Mouse (Mus musculus) heart, postnatal 0 days (tissue): ENCODE measurements around the gene Olfr786. TPM values are rescaled to one million over a fixed set of nuclear protein-coding genes. Genes with fewer than 3 reads are reported as not detected.

Experiments used
- ATAC-seq: fragments of 200-750 bp; cut with Nextera tagmentation; 2 replicates; pipeline ENCODE4 v1.8.0; 2017; ENCODE audit warnings: low read depth, moderate number of reproducible peaks, moderate library complexity; ENCODE audit not compliant: insufficient read depth
- DNase-seq: peaks from one replicate; pipeline ENCODE4 v3.0.0-alpha.2; 2016; ENCODE audit warnings: low spot score
- H3K27ac ChIP-seq: fragments of 300-500 bp; sonication (generic); 2 replicates; pipeline ENCODE4 v1.5.1; 2014; ENCODE audit warnings: low read depth, mild to moderate bottlenecking
- H3K27me3 ChIP-seq: fragments of 300-500 bp; sonication (generic); 2 replicates; pipeline ENCODE4 v1.6.1; 2014; ENCODE audit warnings: low read length, mixed read lengths; ENCODE audit not compliant: control insufficient read depth, insufficient read depth
- H3K36me3 ChIP-seq: fragments of 300-500 bp; sonication (generic); replicated peaks from 2 replicates; pipeline ENCODE4 v1.6.1; 2014; ENCODE audit warnings: low read length, mixed read lengths; ENCODE audit not compliant: control insufficient read depth, insufficient read depth
- H3K4me1 ChIP-seq: fragments of 300-500 bp; sonication (generic); 2 replicates; pipeline ENCODE4 v1.6.1; 2014; ENCODE audit warnings: antibody characterized with exemption; ENCODE audit not compliant: control insufficient read depth, insufficient read depth
- H3K4me2 ChIP-seq: fragments of 300-500 bp; sonication (generic); 2 replicates; pipeline ENCODE4 v1.6.1; 2014; ENCODE audit warnings: low read depth, mild to moderate bottlenecking, low read length, moderate library complexity
- H3K4me3 ChIP-seq: fragments of 300-500 bp; sonication (generic); 2 replicates; pipeline ENCODE4 v1.5.1; 2014; ENCODE audit warnings: low read depth, low read length
- H3K9ac ChIP-seq: fragments of 300-500 bp; sonication (generic); replicated peaks from 2 replicates; pipeline ENCODE4 v1.6.1; 2014; ENCODE audit warnings: low read depth, low read length, mixed read lengths
- H3K9me3 ChIP-seq: fragments of 300-500 bp; sonication (generic); replicated peaks from 2 replicates; pipeline ENCODE4 v1.6.1; 2016; ENCODE audit warnings: low read length; ENCODE audit not compliant: control insufficient read depth
- CTCF ChIP-seq: IDR thresholded peaks from 2 replicates; pipeline ENCODE4 v1.5.1; 2016; ENCODE audit warnings: antibody characterized with exemption, control low read depth, low read depth
- EP300 ChIP-seq: IDR thresholded peaks from 2 replicates; pipeline ENCODE4 v1.6.1; 2016; ENCODE audit warnings: antibody characterized with exemption, low read depth
- WGBS: fragments of 180-500 bp; shearing (Covaris S2); extraction: QIAGEN DNeasy Blood & Tissue Kit; methylation state at CpG from one replicate; pipeline ENCODE4 v1.1.7; 2014; 5-methylcytosine and 5-hydroxymethylcytosine counted together
- polyA plus RNA-seq: library from polyadenylated mRNA; unstranded; fragments of >200 nt; fragmentation: Nextera tagmentation; extraction: Ambion mirVana; gene quantifications from 2 replicates; pipeline ENCODE4 v1.2.1, GENCODE M21; 2015
- total RNA-seq: library from RNA; depleted of rRNA; stranded (reverse); fragments of >200 nt; gene quantifications from 2 replicates; pipeline ENCODE4 v1.2.3, GENCODE M21; 2014; ENCODE audit warnings: low replicate concordance; rRNA removed

Olfr786 gene
- total RNA-seq (not detected in 2 replicates), polyA plus RNA-seq (not detected in 2 replicates)

DNA sequence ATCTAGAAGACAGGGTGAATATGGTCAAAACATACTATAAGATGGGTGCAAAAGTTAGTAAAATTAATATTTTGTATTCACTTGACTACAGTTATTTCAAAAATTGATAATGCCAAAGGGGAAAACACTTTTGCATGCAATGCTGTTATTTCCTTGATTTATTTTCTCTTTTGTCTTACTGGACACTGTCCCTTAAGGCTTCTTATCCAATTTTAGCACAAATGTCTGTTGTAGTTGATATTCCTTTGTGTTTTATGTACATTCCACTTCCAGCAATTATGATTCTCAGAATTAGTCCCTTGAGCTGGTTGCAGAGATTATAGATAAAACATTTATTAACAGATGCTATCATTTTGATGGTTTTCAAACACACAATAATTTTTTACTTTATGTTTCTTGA is at the start of gene Olfr786:
Gene Olfr786 (plus strand): TSS at position 301 of the 400 bp plus-strand sequence.
- no peak for ATAC-seq

GRCm38 (mm10) chr10:129383783-129384182 is 43.3 kb upstream of the Olfr786 start, which contains the start of gene Olfr784:
Gene Olfr784 (plus strand): TSS chr10:129384083.
- H3K4me3 ChIP-seq = no peak within 1 kb of the TSS
- no peaks in the 10 kb centered on the region for H3K9me3 ChIP-seq
- no peak within 1 kb of the TSS for H3K4me2 ChIP-seq
- DNase-seq = no peak
- H3K36me3 ChIP-seq = no peaks in the 10 kb centered on the region
- no peak for TF ChIP-seq CTCF
- TF ChIP-seq EP300 = no peak
- no peak within 1 kb of the TSS for H3K27ac ChIP-seq
- no peaks in the 10 kb centered on the region for H3K27me3 ChIP-seq
- H3K9ac ChIP-seq = no peak within 1 kb of the TSS
- ATAC-seq = no peak
- H3K4me1 ChIP-seq = no peaks in the 10 kb centered on the region

More for the DNA sequence above, at the start of gene Olfr786:
- H3K27me3 ChIP-seq = no peaks in the 10 kb centered on the region
- no peaks in the 10 kb centered on the region for H3K4me1 ChIP-seq
- H3K36me3 ChIP-seq = no peaks in the 10 kb centered on the region
- H3K4me2 ChIP-seq = no peak within 1 kb of the TSS
- H3K9me3 ChIP-seq = no peaks in the 10 kb centered on the region; the same call in 1 of the 2 replicates
- H3K4me3 ChIP-seq = no peak within 1 kb of the TSS
- TF ChIP-seq CTCF (no peak), EP300 (no peak)
- no peak within 1 kb of the TSS for H3K9ac ChIP-seq
- DNase-seq = no peak
- no peak within 1 kb of the TSS for H3K27ac ChIP-seq

DNA sequence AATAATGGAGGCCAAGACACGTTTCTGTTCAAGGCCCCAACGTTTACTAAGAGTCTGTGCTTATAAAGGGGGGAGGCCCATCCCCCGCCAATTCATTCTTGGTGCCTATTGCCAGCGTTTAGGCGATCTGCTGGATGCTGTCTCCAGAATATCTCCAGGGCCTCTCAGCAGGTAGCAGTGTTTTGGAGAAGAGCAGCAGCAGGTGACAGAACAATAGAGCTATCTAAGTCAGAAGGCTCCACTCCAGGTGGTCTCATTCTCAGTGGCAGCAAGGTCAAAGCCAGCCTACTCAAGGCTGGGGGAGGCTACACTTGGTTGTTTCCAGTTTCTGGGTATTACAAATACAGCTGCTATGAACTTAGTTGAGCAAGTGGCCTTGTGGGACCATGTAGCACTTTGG is 26.2 kb upstream of the Olfr786 start:
- Histone ChIP-seq H3K9ac (no peak overlapping the region), H3K27me3 (no peaks in the 10 kb centered on the region), H3K4me1 (no peaks in the 10 kb centered on the region), H3K4me2 (no peak overlapping the region), H3K4me3 (no peak overlapping the region), H3K27ac (no peak overlapping the region), H3K36me3 (no peaks in the 10 kb centered on the region), H3K9me3 (0 out of 2 replicates have a peak, but pooled peaks cover 6% of the 10 kb centered on the region)
- no peak for TF ChIP-seq EP300
- TF ChIP-seq CTCF = no peak
- DNase-seq = no peak
- 43% methylated on average over 5 of the region's 5 CpGs for whole genome bisulfite sequencing
- ATAC-seq = no peak

DNA sequence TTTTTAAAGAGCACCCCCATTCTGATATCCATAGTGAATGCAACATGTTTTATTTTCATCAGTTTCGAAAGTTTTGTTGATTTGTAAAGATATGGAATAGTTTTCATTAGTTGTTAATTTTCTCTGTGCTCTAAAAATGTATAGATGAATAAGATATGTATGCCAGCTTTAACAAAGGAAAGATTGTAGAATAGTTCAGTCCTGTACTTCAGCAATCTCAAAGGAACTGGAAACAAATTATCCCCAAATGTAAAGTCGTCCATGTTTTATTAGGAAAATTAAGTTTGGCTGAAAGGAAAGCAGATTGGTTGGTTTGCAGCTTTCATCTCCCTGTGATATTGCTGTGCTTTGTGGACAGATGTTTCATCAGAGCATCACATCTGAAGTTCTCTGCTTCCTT is 22.0 kb upstream of the Olfr786 start, which contains the start of gene Olfr785:
Gene Olfr785 (plus strand): TSS at position 301 of the 400 bp plus-strand sequence.
- H3K9me3 ChIP-seq = 0 out of 2 replicates have a peak, but pooled peaks cover 4% of the 10 kb centered on the region
- H3K9ac ChIP-seq = no peak within 1 kb of the TSS
- TF ChIP-seq EP300 = no peak
- no peak for TF ChIP-seq CTCF
- no peaks in the 10 kb centered on the region for H3K27me3 ChIP-seq
- H3K36me3 ChIP-seq = no peaks in the 10 kb centered on the region
- no peaks in the 10 kb centered on the region for H3K4me1 ChIP-seq
- no peak within 1 kb of the TSS for H3K4me3 ChIP-seq
- WGBS = 46% methylated on average over 2 of the region's 2 CpGs
- DNase-seq (no peak), ATAC-seq (no peak)
- no peak within 1 kb of the TSS for H3K27ac ChIP-seq
- no peak within 1 kb of the TSS for H3K4me2 ChIP-seq

GRCm38 (mm10) chr10:129461562-129461961 is 34.5 kb downstream of the Olfr786 start, which contains the start of gene Olfr787:
Gene Olfr787 (plus strand): TSS chr10:129461862.
- no peak within 1 kb of the TSS for H3K4me3 ChIP-seq
- no peak within 1 kb of the TSS for H3K4me2 ChIP-seq
- no peak within 1 kb of the TSS for H3K27ac ChIP-seq
- no peak for TF ChIP-seq EP300
- no peak for TF ChIP-seq CTCF
- no peaks in the 10 kb centered on the region for H3K4me1 ChIP-seq
- no peak for ATAC-seq
- no peak within 1 kb of the TSS for H3K9ac ChIP-seq
- no peak for DNase-seq
- H3K27me3 ChIP-seq = no peaks in the 10 kb centered on the region
- H3K36me3 ChIP-seq = no peaks in the 10 kb centered on the region
- 65% methylated on average over 3 of the region's 3 CpGs for WGBS
- H3K9me3 ChIP-seq = no peaks in the 10 kb centered on the region

DNA sequence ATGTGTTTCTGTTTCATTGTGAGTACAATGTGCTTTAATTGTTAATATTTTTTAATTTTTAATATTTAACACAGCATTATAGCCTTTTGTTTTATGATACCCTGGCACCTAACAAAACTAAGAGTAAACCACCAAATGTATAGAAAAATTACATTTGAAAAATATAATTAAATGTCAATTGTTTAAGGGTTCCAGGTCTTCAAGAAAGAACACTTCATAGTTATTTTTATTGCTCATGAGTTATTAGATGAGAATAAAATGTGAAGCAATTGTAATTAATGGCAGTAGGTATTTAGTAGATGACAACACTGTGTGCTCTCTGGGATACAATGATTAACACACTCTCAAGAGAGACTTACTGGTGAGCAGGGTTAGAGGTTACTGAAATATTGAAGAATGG is 43.6 kb downstream of the Olfr786 start, which contains the start of gene Olfr788:
Gene Olfr788 (plus strand): TSS at position 301 of the 400 bp plus-strand sequence.
- ATAC-seq (no peak), DNase-seq (no peak)
- Histone ChIP-seq H3K4me1 (no peaks in the 10 kb centered on the region), H3K4me3 (no peak within 1 kb of the TSS), H3K27me3 (no peaks in the 10 kb centered on the region), H3K4me2 (no peak within 1 kb of the TSS), H3K9me3 (no peaks in the 10 kb centered on the region), H3K9ac (no peak within 1 kb of the TSS), H3K27ac (no peak within 1 kb of the TSS), H3K36me3 (no peaks in the 10 kb centered on the region)
- TF ChIP-seq CTCF (no peak), EP300 (no peak)
